Mouse (Mus musculus) ZHBTc4 (cell line): ENCODE data around the gene Abcc9.

Experiments
- DNase-seq: peaks from one replicate; pipeline ENCODE4 v3.0.0-alpha.2; 2011; ENCODE audit warnings: low read depth, low spot score

Gene Abcc9

GRCm38 (mm10) chr6:142550871-142551270 is 151.2 kb downstream of the Abcc9 start:
- DNase-seq = no peak

GRCm38 (mm10) chr6:142548377-142548776 is 153.7 kb downstream of the Abcc9 start:
- no peak for DNase-seq

GRCm38 (mm10) chr6:142545132-142545531 is 157.0 kb downstream of the Abcc9 start:
- no peak for DNase-seq

GRCm38 (mm10) chr6:142543648-142544047 is 158.5 kb downstream of the Abcc9 start:
- DNase-seq = no peak

GRCm38 (mm10) chr6:142542800-142543175 is 159.3 kb downstream of the Abcc9 start:
- no peak for DNase-seq

GRCm38 (mm10) chr6:142542082-142542799 is 159.9 kb downstream of the Abcc9 start:
- no peak for DNase-seq

- no peak for DNase-seq
Measured at GRCm38 (mm10) chr6:142540561-142541160, 161.5 kb downstream of the Abcc9 start.

- DNase-seq = no peak
Measured at GRCm38 (mm10) chr6:142540131-142540530, 162.0 kb downstream of the Abcc9 start.

- peak; percentile 9 for DNase-seq
Measured at GRCm38 (mm10) chr6:142538503-142538902, 163.6 kb downstream of the Abcc9 start.
